Mouse (Mus musculus): Measurements from ENCODE around the gene 2610008E11Rik.
A peak's percentile ranks its signal among the peaks of the same experiment; 100 is the strongest.
"Not testable (repeated sequence)": the region's sequence is repeated elsewhere in the genome, so short reads cannot be mapped to it uniquely, and the experiment has no call there.

The 2610008E11Rik gene

DNA sequence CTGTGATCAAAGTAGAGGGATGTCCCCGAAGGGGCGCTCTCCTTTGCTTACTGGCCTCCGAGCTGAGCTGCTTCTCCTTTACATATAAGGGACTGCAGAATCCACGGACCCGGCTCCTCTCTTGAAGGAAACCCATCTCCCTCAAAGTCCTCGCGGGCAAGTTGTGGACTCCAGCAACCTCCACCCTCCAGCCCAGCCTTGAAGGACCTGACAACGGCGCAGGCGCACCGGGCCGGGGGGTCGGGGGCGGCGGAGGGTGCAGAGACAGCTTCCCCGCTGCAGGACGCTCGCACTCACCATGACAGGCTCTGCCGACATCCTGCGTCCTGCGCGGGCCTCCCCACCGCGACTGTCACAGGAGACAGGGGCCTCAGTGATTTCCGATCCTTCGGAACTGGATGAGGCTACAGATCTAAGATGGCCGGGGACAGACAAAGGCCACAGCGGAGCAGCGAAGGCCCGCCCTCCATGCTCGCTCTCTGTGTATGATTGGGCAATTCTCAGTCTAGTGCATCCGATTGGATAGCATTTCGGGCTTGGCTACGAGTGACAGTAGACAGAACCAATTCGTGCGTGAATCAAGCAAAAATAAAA, at the start of gene 2610008E11Rik:
TSS of gene 2610008E11Rik (minus strand) at position 440 of the 594 bp plus-strand sequence.
- DNase-seq (ENCODE audit: low spot score): peak; percentile 79

DNA sequence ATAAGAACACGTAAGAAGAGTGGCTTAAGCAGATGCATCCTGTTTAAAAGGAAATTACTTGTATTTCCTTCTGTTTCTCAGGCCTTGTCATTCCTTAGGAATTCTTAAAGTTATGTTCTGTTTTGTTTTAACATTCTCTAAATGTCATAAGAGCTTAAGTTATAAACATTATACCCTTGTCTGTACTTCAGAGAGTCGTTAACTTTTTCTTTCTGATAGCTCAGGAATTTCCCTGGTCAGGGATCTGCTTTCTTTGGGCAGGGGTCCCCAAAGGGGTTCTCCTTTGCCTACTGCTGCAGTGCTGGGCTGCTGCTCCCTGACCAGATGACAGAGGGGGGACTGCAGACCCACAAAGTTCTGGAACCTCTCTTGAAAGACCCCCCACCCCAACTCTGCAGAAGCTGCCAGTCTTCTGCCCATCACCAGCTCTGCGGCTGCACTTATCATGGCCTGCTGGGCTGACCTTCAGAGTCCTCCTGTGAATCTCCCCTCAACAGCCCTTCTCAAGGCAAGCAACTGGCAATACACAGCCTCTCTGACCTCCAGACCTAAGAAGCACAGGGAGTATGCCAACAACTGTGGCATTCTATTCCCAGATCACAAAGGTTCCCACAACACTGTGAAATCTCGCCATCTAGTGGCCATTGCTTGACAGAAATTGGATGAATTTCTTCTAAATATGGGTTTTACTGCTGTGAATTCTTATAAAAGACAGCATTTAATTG, 18.9 kb upstream of the 2610008E11Rik start:
- peak; percentile 39 for DNase-seq (ENCODE audit: low spot score)

DNA sequence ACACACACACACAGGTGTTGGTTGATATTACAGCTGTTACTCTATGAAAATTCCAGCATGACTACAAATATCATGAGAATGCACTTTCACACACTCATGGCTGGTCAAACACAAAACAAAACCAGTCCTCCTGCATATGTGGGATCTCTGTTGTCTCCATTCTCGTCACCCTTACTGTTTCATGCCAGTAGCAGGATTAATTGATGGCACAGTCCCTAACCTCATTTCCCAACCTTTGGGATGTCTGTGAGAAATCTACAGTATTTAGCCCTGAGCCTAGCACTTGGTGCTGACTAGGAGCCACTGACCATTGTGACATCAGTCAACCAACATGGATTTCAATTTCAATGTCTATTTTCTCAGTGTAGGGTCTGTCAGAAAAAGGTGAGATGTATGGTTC, 17.7 kb upstream of the 2610008E11Rik start:
- DNase-seq (ENCODE audit: low spot score): no peak

DNA sequence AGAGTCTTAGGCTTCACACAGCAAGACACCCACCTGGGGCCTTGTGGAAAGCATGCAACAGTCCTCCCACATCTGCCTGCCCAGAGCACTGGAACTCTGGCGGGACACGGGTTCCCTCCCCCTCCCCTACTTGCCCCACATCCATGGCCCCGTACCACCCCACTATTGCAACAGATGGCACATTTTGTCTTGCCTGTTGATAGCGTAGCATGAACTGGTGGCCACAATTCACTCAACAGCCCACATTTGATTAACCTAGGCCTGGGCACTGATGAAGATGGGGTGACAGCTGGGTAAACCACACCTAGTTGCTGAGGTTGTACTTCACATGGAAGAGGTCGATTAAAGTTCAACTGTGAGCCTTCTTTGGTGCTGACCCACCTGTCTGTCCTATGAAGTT, 13.1 kb upstream of the 2610008E11Rik start:
- no peak for DNase-seq (ENCODE audit: low spot score)

DNA sequence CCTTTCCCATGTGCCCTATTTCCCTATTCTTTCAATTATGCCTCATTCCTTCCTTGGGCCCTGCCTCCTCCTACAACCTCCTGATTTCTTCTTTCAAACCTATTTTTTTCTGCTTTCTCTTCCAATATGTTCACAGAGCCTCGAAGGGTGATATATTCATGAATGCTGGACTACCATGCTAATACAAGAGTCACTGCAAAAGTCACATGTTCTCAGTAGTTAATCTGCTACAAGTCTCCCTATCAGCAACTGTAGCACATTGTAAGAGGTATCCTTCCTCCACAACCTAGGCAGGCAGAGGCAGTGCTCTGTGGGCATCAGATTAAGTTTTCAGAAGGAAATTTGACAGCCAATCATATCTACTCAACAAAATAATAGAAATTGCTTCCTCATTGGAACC, 11.8 kb upstream of the 2610008E11Rik start:
- no peak for DNase-seq (ENCODE audit: low spot score)

DNA sequence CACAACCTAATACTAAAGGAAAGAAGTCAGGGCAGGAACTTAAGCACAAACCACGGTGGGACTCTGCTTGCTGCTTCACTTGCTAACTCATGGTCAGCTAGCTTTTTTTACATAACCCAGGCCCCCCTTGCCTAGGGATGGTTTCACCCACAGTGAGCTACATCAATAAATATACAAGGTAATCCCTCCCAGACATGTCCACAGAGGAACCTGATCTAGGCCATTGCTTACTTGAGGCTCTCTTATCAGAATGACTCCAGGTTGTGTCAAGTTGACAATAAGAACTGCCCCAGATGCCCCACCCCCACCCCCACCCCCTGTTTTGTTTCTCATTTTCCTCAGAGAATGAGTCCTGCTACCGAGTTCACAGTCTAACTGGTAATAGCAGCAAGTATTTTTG, 10.1 kb upstream of the 2610008E11Rik start:
- DNase-seq (ENCODE audit: low spot score): no peak

DNA sequence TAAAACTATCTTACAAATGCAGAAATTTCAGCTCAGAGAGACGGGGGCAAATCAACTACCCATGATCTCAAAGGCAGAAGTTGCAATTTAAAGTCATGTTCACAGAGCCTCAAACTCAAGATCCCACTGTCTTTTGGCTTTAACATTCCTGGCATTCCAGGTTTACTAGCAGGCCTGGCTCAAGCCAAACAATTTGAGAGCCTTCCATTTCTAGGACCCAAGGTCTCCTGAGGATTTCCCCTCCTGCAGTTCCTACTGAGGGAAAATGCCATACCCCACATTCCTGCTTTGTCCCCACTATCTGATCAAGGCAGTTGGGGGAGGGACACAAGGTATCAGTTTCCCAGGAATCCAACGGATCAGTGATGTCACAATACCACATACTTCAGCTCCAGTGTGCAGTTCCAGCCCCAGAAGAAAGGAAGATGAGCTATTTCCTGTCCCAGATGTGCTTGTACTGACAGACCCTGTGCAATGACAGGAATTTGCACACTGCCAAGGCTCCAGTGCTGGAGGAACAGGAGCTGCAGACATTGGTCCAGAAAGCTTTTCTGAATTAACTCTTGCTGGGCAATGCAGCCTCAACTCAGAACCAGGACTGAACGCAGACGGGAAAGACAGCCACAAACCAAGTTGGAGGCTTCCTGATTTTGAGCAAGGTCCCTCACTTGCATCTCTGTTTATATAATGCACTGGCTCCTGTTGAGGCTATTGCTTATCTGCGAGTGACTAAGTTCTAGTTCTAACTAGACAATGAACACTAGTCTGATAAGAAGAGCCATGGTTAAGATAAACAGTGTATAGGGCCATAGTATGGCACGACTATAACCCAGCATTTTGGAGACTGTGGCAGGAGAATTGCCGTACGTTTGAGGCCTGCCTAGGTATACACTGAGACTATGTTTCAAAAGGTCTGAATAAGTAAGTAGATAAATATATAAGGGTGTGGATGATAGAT, 9.2 kb upstream of the 2610008E11Rik start:
- no peak for DNase-seq (ENCODE audit: low spot score)

DNA sequence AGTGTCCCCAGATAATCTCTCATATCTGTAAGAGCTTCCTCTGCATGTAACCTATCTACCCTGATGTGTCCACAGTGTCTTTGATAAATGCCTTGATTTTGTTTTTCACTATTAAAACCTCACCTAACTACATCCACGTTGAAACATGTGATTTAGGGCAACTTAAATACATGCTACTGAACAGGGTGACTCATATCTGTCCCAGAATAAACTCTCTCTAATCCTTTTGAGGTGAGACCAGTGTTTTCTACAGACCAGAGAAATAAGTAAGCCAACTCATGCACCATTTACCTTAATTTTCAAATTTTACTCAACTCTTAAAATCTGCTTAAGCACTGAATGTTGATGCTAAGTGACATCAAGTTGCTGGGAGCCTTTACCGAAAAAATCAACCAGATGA, 694 bp downstream of the 2610008E11Rik start:
- DNase-seq (ENCODE audit: low spot score): no peak

DNA sequence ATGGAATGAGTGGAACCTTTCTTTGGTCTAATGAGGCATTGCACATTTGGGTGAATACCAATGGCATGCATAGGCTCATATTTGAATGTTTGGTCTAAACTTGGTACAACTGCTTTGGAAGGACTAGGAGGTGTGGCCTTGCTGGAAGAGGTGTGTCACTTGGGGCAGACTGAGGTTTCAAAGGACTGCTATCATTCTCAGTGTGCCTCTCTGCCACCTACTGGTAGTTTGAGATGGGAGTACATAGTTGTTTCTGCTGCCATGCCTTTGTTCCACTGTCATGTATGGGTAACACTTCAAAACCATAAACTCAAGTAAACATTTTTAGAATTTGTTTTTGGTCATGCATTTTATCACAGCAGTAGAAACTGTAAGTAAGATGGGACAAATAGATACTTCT, 5.7 kb downstream of the 2610008E11Rik start:
- no peak for DNase-seq (ENCODE audit: low spot score)

DNA sequence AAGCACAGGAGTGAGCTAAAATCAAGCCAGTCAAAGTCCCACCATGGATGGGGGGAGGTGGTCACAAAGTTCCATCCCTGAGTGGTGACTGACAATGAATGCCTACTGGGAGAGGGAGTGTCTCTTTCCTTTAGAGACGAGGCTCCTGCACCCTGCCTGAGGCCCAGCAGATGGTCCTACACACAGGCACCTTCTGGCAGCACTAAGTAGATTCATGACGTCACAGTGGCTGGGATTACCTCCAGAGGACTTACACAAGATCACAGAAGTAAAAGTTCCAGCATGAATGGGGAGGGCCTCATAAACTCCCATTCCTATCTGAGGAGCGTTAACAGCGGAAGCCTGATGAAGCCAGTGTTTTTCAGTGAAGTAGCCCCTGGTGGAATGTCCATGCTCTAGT, 8.4 kb downstream of the 2610008E11Rik start:
- DNase-seq (ENCODE audit: low spot score): no peak

DNA sequence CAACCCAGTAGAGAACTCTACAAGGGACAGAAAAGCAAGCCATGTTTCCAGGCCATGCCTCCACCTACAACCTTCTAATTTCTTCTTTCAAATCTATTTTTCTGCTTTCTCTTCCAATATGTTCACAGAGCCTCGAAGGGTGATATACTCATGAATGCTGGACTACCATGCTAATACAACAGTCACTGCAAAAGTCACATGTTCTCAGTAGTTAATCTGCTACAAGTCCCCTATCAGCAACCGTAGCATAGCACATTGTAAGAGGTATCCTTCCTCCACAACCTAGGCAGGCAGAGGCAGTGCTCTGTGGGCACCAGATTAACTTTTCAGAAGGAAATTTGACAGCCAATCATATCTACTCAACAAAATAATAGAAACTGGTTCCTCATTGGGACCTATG, 10.8 kb downstream of the 2610008E11Rik start:
- no peak for DNase-seq (ENCODE audit: low spot score)

DNA sequence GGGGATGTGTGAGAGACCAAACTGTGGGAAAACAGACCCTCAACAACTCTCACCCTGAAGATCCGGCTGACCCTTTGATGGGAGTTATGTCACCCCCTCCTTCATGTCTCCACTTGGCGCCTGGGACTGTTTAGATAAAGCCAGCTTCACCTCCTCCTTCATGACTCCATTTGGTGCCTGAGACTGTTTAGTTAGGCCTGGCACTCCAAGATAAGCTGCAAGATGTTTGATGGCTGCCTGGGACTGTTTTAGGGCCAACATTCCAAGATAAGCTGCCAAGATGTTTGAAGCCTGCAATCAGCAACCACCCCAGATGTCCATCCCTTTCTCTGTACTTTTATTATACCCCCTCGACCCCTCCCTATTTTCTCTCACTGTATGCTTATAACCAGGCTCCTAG, 40.0 kb downstream of the 2610008E11Rik start:
- not testable (repeated sequence) for DNase-seq (ENCODE audit: low spot score)

DNA sequence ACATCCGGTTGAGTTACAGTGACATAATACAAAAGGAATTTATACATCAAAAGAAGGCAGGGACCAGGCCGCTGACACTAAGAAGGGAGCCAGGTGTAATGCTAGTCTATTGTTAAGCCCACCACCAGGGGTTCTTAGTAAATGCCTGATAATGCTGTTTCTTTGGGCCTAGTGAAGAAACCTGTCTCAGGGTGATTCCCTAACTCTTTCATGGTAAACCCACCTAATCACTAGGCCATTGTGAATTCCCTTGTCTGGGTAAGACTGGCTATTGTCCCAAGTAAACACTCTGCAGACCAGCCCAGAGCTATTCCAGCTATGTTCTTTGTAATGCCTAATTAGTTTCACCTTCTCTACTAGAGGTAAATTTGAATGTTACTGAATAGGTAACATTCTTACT, 54.9 kb downstream of the 2610008E11Rik start:
- not testable (repeated sequence) for DNase-seq (ENCODE audit: low spot score)

DNA sequence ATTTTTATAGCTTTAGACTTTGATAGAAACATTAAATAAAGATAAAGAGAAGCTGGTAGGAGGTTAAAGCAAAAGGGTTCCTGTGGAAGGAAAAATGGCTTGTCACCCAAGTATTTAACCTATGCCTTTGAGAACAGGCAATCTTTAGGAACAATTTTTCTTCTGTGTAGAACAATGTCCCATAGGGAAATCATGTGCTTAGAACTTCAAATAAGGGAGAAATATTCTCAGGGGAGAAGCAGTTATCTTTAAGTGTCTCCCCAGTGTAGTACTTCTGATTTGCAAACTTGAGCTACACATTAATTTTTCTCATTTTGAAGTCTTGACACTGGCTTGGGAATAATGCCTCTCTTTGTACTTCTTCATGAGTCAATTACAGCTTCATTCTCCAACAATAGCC, 69.0 kb downstream of the 2610008E11Rik start, which contains the start of gene Olfr57:
TSS of gene Olfr57 (plus strand) at position 301 of the 400 bp plus-strand sequence.
- no peak for DNase-seq (ENCODE audit: low spot score)

Measured in urinary bladder, postnatal 25 days (tissue).